Mouse (Mus musculus): ENCODE data around the gene Pecr.

Pecr gene

DNA sequence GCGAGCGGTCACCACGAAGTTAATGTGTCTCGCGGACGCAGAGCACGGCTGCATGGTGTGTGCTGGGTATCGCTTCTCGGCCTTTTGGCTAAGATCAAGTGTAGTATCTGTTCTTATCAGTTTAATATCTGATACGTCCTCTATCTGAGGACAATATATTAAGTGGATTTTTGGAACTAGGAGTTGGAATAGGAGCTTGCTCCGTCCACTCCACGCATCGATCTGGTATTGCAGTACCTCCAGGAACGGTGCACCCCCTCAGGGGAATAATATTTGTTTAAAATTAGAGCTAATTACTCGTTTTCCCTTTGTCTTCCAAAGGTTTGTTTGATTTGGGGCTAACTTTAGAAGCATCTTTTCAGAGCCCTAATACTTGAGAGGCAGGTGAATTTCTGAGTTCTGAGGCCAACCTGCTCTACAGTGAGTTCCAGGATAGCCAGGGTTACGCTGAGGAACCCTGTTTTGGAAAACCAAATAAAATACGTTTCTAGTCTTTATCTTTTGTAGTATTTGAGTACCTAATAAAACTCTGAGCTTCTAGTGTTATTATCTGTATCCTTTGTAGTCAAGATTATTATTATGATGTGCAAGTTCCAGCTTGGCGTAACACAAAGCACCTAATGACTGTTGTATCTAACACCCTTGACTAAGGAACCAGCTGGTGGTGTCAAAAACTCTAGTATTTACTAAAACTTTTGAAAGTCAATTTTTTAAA, 57.8 kb downstream of the Pecr start:
- POLR2A ChIA-PET = interaction anchor here (0.5 to 85.2 kb wide), 109 partner anchors 0 to 1636 kb away, joined by 3 to 4494 read pairs (median 5); partner anchors contain the start of genes Mreg (in 4 of the 4), Pecr (in 4 of the 4), Tmem169 (in 4 of the 4) and Xrcc5 (in 3 of the 4)
- CTCF ChIA-PET = interaction anchor here in 3 of 4 experiments (0.6 to 1.6 kb wide), 6 partner anchors 14 to 615 kb away, joined by 3 to 7 read pairs (median 4); partner anchors contain the start of gene Mreg (in 1 of the 3)

DNA sequence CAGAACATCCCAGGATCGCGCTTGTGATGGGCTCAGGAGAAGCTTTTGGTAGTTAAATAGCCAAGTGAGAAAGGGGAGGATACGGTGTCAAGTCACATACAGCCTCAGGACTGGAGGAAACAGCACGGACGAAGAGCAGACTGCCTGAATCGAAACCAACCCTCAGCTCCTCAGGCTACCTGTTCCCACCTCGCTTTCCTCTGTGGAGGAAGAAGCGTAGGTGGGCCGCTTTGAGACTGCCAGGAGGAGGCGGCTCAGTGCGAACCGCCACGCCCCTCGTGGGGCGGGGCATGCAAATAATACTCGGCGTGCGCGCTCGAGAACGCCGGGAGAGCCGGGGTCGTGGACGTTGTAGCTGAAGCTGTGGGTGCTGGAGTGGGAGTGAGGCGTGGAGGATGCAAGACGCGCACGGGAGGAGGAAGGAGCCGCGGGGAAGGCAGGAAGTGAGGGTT, 58.4 kb downstream of the Pecr start:
- POLR2A ChIA-PET = interaction anchor here (0.6 to 85.2 kb wide), 84 partner anchors 0 to 1635 kb away, joined by 3 to 4494 read pairs (median 5); partner anchors contain the start of genes Mreg (in 4 of the 4), Pecr (in 4 of the 4), Tmem169 (in 4 of the 4) and Xrcc5 (in 3 of the 4)
- CTCF ChIA-PET = interaction anchor here in 3 of 4 experiments (0.7 to 1.6 kb wide), 5 partner anchors 9 to 94 kb away, joined by 3 to 7 read pairs (median 4); partner anchors contain the start of gene Mreg (in 1 of the 3)

DNA sequence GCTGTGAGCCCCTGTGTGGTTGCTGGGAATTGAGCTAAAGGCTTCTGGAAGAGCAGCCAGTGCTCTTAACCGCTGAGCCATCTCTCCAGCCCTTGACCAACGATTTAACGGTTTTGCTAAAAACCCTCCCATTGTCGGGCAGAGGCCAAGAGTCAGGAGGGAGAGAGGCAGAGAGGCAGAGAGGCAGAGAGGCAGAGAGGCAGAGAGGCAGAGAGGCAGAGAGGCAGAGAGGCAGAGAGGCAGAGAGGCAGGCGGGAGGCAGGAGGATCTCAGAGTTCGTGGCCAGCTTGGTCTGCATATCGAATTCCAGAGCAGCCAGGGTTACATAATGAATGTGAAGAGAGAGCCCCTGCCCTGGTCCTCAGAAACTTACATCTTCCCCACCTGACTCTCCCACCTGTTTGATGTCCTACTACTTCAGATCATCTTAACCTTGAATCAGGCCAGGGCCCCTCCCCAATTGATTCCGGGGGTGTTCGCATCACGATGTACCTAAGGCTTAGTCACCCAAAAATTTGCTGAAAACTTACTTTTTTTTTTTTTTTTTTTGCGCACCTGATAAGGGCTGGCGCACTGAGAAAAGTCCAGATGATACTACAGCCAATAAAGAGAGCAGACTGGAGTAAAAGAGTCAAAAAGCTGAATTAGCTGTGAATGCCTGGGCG, 58.9 kb downstream of the Pecr start:
- POLR2A ChIA-PET = interaction anchor here (0.6 to 85.2 kb wide), 74 partner anchors 1 to 1635 kb away, joined by 3 to 4494 read pairs (median 6); partner anchors contain the start of genes Mreg (in 4 of the 4), Pecr (in 3 of the 4), Tmem169 (in 3 of the 4) and Xrcc5 (in 3 of the 4)
- CTCF ChIA-PET = interaction anchor here in 3 of 4 experiments (0.7 to 1.6 kb wide), 5 partner anchors 8 to 94 kb away, joined by 3 to 7 read pairs (median 4); partner anchors contain the start of gene Mreg (in 1 of the 3)

DNA sequence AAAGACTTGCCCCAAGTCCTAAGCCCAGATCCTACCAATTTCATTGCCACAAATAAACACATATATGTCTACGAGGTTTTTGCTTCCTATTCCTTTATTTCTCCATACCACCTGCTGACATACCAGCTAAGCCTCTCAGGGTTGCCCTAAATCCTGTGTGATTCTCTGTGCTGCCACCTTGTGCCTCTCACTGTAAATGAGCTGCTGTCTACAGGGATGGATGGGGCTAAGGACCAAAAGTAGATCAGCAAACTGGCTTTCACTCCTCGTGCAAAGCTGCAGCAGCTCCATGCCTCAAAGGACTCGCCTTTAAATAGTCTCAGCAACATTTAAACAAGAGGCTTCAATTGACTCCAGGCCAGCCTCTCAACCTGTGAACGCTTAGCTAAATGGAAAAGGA, 64.1 kb downstream of the Pecr start:
- POLR2A ChIA-PET = interaction anchor here (0.6 to 85.2 kb wide), 31 partner anchors 6 to 801 kb away, joined by 3 to 4494 read pairs (median 5); partner anchors contain the start of genes Mreg (in 2 of the 4), Smarcal1 (in 1 of the 4) and Xrcc5 (in 1 of the 4)

DNA sequence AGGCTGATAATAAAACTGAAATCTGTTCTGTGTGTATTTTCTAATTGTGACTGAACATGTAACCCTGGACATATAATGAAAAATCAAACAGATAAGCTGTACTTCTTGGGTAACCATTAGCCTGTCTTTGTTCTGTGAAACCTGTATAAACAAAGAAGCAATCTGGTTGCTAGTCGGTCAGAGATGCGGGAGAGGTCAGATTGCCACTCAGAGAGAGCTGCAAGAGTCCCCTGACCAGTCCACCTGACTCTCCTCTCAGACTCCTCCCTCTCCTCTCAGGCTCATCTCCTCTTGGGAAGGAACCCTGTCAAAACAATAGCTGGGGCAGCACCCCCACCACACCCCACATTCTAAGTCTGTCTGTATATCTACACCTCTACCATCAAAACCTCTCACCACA, 65.0 kb downstream of the Pecr start:
- ChIA-PET POLR2A (interaction anchor here in 3 of 4 experiments (0.6 to 85.2 kb wide), 22 partner anchors 7 to 640 kb away, joined by 3 to 4494 read pairs (median 6); partner anchors contain the start of genes Mreg (in 2 of the 3), Pecr (in 1 of the 3), Tmem169 (in 1 of the 3) and Xrcc5 (in 1 of the 3)), CTCF (interaction anchor here in 2 of 4 experiments (0.7 to 2.0 kb wide), 4 partner anchors 8 to 61 kb away, joined by 3 to 21 read pairs (median 4); no protein-coding TSS in a partner anchor)

More for the DNA sequence above, 64.1 kb downstream of the Pecr start:
- CTCF ChIA-PET = interaction anchor here (0.6 to 2.0 kb wide), 21 partner anchors 8 to 950 kb away, joined by 3 to 21 read pairs (median 4); partner anchors contain the start of gene Mreg (in 1 of the 4)

DNA sequence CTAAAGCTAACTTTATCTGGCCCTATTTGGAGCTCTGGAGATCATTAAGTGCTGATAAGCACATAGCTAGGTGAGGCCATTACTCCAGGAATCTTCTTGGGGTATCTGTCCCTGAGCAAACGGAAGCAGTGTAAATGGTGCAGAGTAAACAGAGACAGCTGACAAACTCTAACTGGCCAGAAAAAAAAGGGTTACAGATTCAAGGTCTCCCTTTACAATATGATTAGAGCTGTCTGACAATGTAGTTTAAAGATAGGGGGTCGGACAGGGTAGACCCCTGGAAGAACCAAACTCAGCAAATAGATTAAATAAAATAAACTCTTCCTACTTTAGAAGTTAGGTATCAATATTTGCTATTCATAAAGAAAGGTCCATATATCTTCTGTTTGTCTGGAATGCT, 65.5 kb downstream of the Pecr start:
- POLR2A ChIA-PET = interaction anchor here in 3 of 4 experiments (0.6 to 85.2 kb wide), 17 partner anchors 8 to 641 kb away, joined by 3 to 4494 read pairs (median 31); partner anchors contain the start of genes Mreg (in 2 of the 3), Pecr (in 1 of the 3) and Tmem169 (in 1 of the 3)
- CTCF ChIA-PET = interaction anchor here in 1 of 4 experiments (0.7 to 1.5 kb wide), 2 partner anchors 9 to 60 kb away, joined by 3 to 4 read pairs; no protein-coding TSS in a partner anchor

DNA sequence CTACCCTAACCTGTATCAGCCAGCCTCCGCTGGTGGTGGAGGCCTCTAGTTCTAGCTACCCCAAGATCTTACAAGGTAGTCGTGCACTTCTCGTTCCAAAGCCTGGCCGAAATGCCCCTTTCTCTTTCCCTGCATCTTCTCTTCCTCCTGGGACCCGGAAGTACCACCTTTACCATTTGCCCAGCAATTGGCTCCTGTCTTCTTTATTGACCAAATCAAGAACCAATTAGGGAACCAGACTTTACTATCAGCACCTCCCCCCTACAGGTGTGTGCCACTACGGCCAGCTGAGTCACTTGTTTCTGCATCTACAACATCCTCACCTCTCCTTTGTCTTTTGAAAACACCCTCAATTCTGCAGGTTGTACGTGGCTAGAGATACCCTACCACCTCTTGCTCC, 67.4 kb downstream of the Pecr start:
- POLR2A ChIA-PET = interaction anchor here (0.6 to 85.2 kb wide), 22 partner anchors 8 to 608 kb away, joined by 3 to 4494 read pairs (median 8); partner anchors contain the start of genes Igfbp2 (in 1 of the 4) and Mreg (in 1 of the 4)
- CTCF ChIA-PET = interaction anchor here in 2 of 4 experiments (0.5 to 1.4 kb wide), 3 partner anchors 9 to 64 kb away, joined by 3 read pairs; no protein-coding TSS in a partner anchor

DNA sequence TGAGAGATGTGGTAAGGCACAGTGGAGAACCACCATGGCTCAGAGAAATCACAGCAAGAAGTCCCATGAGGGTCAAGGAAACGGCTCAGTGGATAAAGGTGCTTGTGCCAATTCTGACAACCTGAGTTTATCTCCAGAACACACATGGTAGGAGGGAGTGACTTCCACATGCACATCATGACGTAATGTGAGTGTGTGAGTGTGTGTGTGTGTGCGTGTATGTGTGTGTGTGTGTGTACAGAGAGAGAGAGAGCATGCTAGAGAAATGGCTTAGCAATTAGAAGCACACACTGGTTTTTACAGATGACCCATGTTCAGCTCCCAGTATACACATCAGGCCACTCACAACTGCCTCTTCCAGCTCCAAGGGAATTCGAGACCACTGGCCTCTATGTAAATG, 68.9 kb downstream of the Pecr start:
- CTCF ChIA-PET = no interaction called here
- POLR2A ChIA-PET = interaction anchor here (0.6 to 85.2 kb wide), 18 partner anchors 10 to 565 kb away, joined by 3 to 4494 read pairs (median 18); partner anchors contain the start of genes Mreg (in 1 of the 4), Pecr (in 1 of the 4) and Tmem169 (in 1 of the 4)

DNA sequence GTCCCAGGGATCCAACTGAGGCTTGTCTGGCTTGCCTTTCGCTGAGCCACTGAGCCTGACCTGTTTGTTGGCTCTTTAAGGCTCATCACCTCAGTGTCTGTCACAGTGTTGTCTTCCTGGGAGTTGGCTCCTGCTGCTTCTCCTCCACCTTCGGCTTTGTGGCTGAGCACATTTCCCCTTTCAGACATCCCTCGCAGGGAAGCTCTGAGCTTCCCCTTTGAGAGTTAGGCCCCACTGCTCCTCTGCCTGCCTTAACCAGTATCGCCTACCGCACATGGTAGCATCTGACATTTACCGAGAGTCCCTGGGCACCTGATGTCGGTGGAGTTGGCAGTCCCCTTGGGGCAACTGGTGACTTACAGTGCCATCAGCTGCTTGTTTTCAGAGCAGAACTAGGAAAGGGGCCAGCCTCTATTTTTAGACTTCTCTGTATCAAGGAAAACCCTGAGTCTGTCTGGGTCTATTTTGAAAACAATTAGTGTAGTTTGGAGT, 69.6 kb downstream of the Pecr start:
- ChIA-PET POLR2A (interaction anchor here (0.5 to 85.2 kb wide), 27 partner anchors 9 to 576 kb away, joined by 3 to 4494 read pairs (median 8); partner anchors contain the start of genes Mreg (in 1 of the 4) and Xrcc5 (in 1 of the 4)), CTCF (no interaction called here)

DNA sequence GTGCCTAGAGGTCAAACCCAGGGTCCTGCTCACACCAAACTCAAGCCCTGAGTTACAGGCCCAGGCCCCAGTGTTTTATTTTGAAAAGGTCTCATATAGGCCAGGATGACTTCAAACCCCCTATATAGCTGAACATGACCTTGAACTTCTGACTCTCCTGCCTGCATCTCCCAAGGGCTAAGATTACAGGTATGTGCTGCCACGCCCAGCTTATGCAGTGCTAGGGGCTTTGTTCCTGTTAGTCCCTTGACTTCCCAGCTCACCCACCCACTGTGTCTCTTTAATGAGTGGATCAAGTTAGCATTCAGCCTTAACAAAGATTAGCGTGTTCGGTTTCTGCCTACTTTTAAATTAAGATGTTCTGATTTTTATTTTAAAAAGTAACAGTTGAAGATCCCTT, 70.2 kb downstream of the Pecr start:
- POLR2A ChIA-PET = interaction anchor here (0.5 to 85.2 kb wide), 30 partner anchors 9 to 591 kb away, joined by 3 to 4494 read pairs (median 7); partner anchors contain the start of genes Mreg (in 1 of the 4) and Xrcc5 (in 1 of the 4)
- CTCF ChIA-PET = no interaction called here

DNA sequence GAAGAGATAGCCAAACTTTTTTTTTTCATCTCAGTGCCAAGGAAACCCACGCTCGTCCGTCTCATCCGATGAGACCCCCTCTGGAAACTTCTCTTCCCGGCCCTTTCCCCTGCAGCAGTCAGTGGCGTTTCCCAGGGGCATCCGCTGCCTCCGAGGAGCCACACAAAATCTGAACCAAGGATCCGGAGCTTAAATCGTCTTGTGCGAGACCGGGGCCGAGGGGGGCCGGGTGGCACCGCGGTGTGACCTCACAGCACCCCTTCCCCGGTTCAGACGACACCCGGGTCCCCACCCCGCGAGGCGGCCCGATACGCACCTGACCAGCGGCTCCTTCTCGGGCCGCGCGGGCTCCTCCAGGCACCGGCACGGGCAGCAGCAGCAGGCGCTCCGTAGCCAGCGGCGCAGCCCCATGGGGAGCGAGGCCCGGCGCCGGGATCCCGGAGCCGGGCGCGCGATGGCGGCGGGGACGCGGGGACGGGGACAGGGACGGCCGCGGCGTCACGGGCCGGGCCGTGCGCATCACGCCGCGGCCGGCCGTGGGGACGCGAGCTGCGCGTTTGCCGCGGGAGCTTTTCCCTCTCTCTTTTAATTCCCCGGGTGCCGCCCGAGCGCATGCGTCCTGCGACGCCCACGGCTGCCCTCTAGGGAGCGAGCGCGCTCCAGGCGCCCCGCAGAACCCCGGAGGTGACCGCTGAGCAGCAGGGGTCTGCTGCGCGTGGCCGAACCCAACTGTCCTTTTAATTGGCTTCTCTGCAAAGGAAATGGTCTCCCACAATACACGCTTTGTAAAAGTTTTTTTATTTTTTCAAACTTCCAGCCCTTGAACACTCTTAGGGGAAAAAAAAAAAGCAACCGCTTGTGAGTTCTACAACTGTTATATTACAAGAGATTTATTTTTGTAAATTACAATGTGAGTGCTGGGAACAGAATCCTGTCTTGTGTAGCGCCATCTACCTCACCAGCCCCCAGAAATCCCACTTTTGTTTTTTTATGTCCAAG, 72.1 kb downstream of the Pecr start, which contains the start of gene Mreg:
TSS of gene Mreg (minus strand) at position 607 of the 999 bp plus-strand sequence.
- CTCF ChIA-PET = interaction anchor here in 2 of 4 experiments (0.7 to 1.9 kb wide), 6 partner anchors 8 to 46 kb away, joined by 4 to 7 read pairs (median 4); no protein-coding TSS in a partner anchor
- POLR2A ChIA-PET = interaction anchor here (0.6 to 85.2 kb wide), 36 partner anchors 8 to 569 kb away, joined by 3 to 4494 read pairs (median 6); partner anchors contain the start of genes Mreg (in 1 of the 4), Pecr (in 1 of the 4) and Tmem169 (in 1 of the 4)

DNA sequence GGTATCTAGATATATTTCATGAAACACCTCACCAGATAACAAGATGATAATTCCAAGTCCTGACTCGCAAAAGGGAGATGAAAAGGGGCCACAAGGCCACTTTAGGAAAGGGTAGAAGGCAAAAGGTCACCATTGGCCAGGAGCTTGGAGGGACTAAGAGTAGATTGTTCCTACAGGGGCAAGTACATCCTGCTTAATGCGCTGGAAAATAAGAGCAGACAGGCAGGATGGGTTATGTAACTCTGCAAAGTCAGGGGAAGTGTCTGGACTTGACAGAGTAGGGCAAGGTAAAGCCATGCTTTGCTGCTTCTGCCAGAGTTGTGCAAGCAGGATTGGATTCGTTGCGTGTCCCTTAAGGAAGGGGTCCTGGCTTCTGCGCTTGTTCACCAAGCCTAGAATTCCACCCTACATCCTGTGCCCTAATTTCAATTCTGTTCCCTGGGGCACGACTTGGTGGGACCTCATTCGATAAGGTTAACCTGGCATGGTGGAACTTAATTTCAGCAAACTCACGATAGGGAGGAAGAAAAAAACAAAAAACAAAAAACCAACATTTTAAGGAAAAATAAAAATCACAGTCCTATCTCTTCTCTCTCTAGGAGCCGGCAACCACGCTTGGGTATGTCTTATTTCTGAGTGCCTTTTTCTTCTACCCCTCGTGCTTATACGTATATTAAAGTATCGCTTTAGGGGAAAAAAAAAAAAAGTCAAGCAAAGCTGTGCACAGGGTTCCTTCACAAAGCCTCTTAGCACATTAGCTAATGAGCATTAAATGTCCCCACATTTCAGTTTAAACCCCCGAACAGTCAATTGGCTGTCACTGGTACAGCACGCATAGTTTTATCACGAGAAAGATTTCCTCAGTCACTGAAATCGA, 73.1 kb downstream of the Pecr start:
- POLR2A ChIA-PET = interaction anchor here (0.7 to 85.2 kb wide), 29 partner anchors 7 to 642 kb away, joined by 3 to 4494 read pairs (median 8); partner anchors contain the start of genes Mreg (in 1 of the 4), Pecr (in 1 of the 4) and Tmem169 (in 1 of the 4)
- CTCF ChIA-PET = interaction anchor here in 2 of 4 experiments (0.7 to 1.9 kb wide), 6 partner anchors 9 to 73 kb away, joined by 3 to 6 read pairs (median 4); partner anchors contain the start of genes Pecr (in 1 of the 2) and Tmem169 (in 1 of the 2)

Measured in embryonic stem cell, embryonic (primary cell).